Comparison of ENCODE assay signal across 8 mouse cellular contexts in genomic region chr15:94542567-94543408, GRCm38 (mm10). TPM values are rescaled to one million over a fixed set of nuclear protein-coding genes. Genes with fewer than 3 reads are reported as not detected.
DNase-seq lines count a peak whose midpoint lies in the region; ATAC-seq and TF ChIP-seq lines count a peak whose summit lies in the region.

No protein-coding gene starts in this region.

- no peaks in the 10 kb centered on the region for H3K36me3 ChIP-seq in lung, embryonic 15.5 days
- peaks cover 6% of the 10 kb centered on the region; the same call in 1 of the 2 replicates for H3K36me3 ChIP-seq in forebrain, embryonic 10.5 days (replicated peaks)
- H3K36me3 ChIP-seq in limb, embryonic 14.5 days (ENCODE audit: control insufficient read depth, insufficient read depth, low read length): no peaks in the 10 kb centered on the region
- H3K36me3 ChIP-seq in small intestine, adult 2 months (ENCODE audit: control insufficient read depth, insufficient read depth, low read length): peaks cover 3% of the 10 kb centered on the region

- H3K27me3 ChIP-seq in lung, embryonic 15.5 days: no peaks in the 10 kb centered on the region
- H3K27me3 ChIP-seq in forebrain, embryonic 10.5 days (ENCODE audit: poor library complexity, severe bottlenecking): peaks cover 6% of the 10 kb centered on the region; the same call in 1 of the 2 replicates
- H3K27me3 ChIP-seq in limb, embryonic 14.5 days (ENCODE audit: control insufficient read depth, insufficient read depth, low read length): no peaks in the 10 kb centered on the region
- H3K27me3 ChIP-seq in small intestine, adult 2 months (ENCODE audit: control insufficient read depth, insufficient read depth, low read length): no peaks in the 10 kb centered on the region

- no peaks in the 10 kb centered on the region for H3K9me3 ChIP-seq in lung, embryonic 15.5 days
- H3K9me3 ChIP-seq in forebrain, embryonic 10.5 days: no peaks in the 10 kb centered on the region
- no peaks in the 10 kb centered on the region for H3K9me3 ChIP-seq in limb, embryonic 14.5 days (ENCODE audit: control insufficient read depth, low read length)

- 0 out of 2 replicates have a peak, but pooled peaks have one; percentile 31 for TF ChIP-seq POLR2A in limb, embryonic 14.5 days (IDR thresholded peaks at IDR 0.05; ENCODE audit: borderline replicate concordance, extremely low read depth, insufficient read depth, insufficient read length)
- no peak for TF ChIP-seq POLR2A in small intestine, adult 2 months (IDR thresholded peaks at IDR 0.05; ENCODE audit: low read depth, low read length)

- peak overlapping the region; percentile 83 for H3K4me2 ChIP-seq in lung, embryonic 15.5 days
- H3K4me2 ChIP-seq in limb, embryonic 14.5 days (replicated peaks; ENCODE audit: low read depth, low read length, severe bottlenecking): peak overlapping the region; percentile 83

- WGBS in lung, embryonic 15.5 days: 10% methylated on average over 20 of the region's 22 CpGs
- WGBS in forebrain, embryonic 10.5 days: 16% methylated on average over 21 of the region's 22 CpGs
- 19% methylated on average over 13 of the region's 22 CpGs for WGBS in limb, embryonic 14.5 days
- 2% methylated on average over 22 of the region's 22 CpGs for WGBS in small intestine, adult 2 months

- peak overlapping the region; percentile 51 for H3K27ac ChIP-seq in lung, embryonic 15.5 days
- H3K27ac ChIP-seq in forebrain, embryonic 10.5 days: peak overlapping the region; percentile 91
- H3K27ac ChIP-seq in limb, embryonic 14.5 days (replicated peaks; ENCODE audit: low read depth, low read length): no peak overlapping the region
- H3K27ac ChIP-seq in small intestine, adult 2 months (ENCODE audit: insufficient read depth, low read depth, low read length): no peak overlapping the region

- DNase-seq in lung, postnatal 14 days: no peak
- no peak for DNase-seq in forebrain, embryonic 10.5 days (ENCODE audit: extremely low spot score, low spot score)
- DNase-seq in limb, embryonic 14.5 days (ENCODE audit: low spot score): no peak
- DNase-seq in embryo, embryonic 10 days (ENCODE audit: low spot score): no peak
- no peak for DNase-seq in kidney, adult 11 months
- DNase-seq in spleen, postnatal 14 days (ENCODE audit: low spot score in 2 of 2): no peak

- TF ChIP-seq CTCF in small intestine, adult 2 months (IDR thresholded peaks at IDR 0.05; ENCODE audit: extremely low read depth, insufficient read length, insufficient replicate concordance, low read depth, low read length): no peak

- peak; percentile 86 for ATAC-seq in lung, embryonic 15.5 days (ENCODE audit: borderline replicate concordance, extremely low read depth, low FRiP score, low TSS enrichment)
- ATAC-seq in limb, embryonic 14.5 days (ENCODE audit: low FRiP score, low read depth): peak; percentile 78

- H3K9ac ChIP-seq in lung, embryonic 15.5 days: peak overlapping the region; percentile 69
- H3K9ac ChIP-seq in limb, embryonic 14.5 days (ENCODE audit: low read depth, low read length, severe bottlenecking): peak overlapping the region; percentile 75

- H3K4me3 ChIP-seq in lung, embryonic 15.5 days: peak overlapping the region; percentile 84
- peak overlapping the region; percentile 72 for H3K4me3 ChIP-seq in forebrain, embryonic 10.5 days
- H3K4me3 ChIP-seq in limb, embryonic 14.5 days (replicated peaks; ENCODE audit: low read length): peak overlapping the region; percentile 64
- H3K4me3 ChIP-seq in small intestine, adult 2 months (ENCODE audit: low read depth, low read length): peak overlapping the region; percentile 72

- peaks cover 10% of the 10 kb centered on the region; the same call in 1 of the 2 replicates for H3K4me1 ChIP-seq in lung, embryonic 15.5 days
- peaks cover 8% of the 10 kb centered on the region for H3K4me1 ChIP-seq in forebrain, embryonic 10.5 days
- peaks cover 7% of the 10 kb centered on the region for H3K4me1 ChIP-seq in limb, embryonic 14.5 days (ENCODE audit: control insufficient read depth, insufficient read depth, low read length)
- H3K4me1 ChIP-seq in small intestine, adult 2 months (ENCODE audit: control insufficient read depth, insufficient read depth, insufficient read length, low read length): peaks cover 15% of the 10 kb centered on the region; the same call in 1 of the 2 replicates

RNA-seq across cellular contexts. Expression of gene Pus7l, which starts 0.6 kb away (rescaled TPM):
- 7.9 and 8.7 TPM in 2 replicates for polyA plus RNA-seq in lung, embryonic 15.5 days (2015; fragmentation: Nextera tagmentation; extraction: Ambion mirVana)
- 11.1 and 11.4 TPM in 2 replicates for polyA plus RNA-seq in forebrain, embryonic 10.5 days (2016; fragmentation: Nextera tagmentation; extraction: Ambion mirVana)
- polyA plus RNA-seq in limb, embryonic 14.5 days (2012; rRNA removed): 8.4 and 8.7 TPM in 2 replicates
- polyA plus RNA-seq in limb, embryonic 14.5 days (2014; fragmentation: Nextera tagmentation; extraction: Ambion mirVana): 8.8 and 10.2 TPM in 2 replicates
- 0.79 and 1.7 TPM in 2 replicates for polyA plus RNA-seq in small intestine, adult 2 months (2012; rRNA removed)

RNA-seq across cellular contexts. Expression of gene Irak4, which starts 0.7 kb away (rescaled TPM):
- 8.3 and 9.9 TPM in 2 replicates for polyA plus RNA-seq in lung, embryonic 15.5 days (2015; fragmentation: Nextera tagmentation; extraction: Ambion mirVana)
- polyA plus RNA-seq in forebrain, embryonic 10.5 days (2016; fragmentation: Nextera tagmentation; extraction: Ambion mirVana): 3.5 and 3.6 TPM in 2 replicates
- 4.9 and 5.6 TPM in 2 replicates for polyA plus RNA-seq in limb, embryonic 14.5 days (2012; rRNA removed)
- polyA plus RNA-seq in limb, embryonic 14.5 days (2014; fragmentation: Nextera tagmentation; extraction: Ambion mirVana): 5.2 TPM in 2 replicates
- 8.9 and 12.9 TPM in 2 replicates for polyA plus RNA-seq in small intestine, adult 2 months (2012; rRNA removed)

RNA-seq across cellular contexts. Expression of gene Twf1, which starts 46.9 kb away (rescaled TPM):
- polyA plus RNA-seq in lung, embryonic 15.5 days (2015; fragmentation: Nextera tagmentation; extraction: Ambion mirVana): 86.1 and 88.7 TPM in 2 replicates
- polyA plus RNA-seq in forebrain, embryonic 10.5 days (2016; fragmentation: Nextera tagmentation; extraction: Ambion mirVana): 82.7 and 84.0 TPM in 2 replicates
- polyA plus RNA-seq in limb, embryonic 14.5 days (2012; rRNA removed): 37.7 and 40.2 TPM in 2 replicates
- 78.1 and 79.3 TPM in 2 replicates for polyA plus RNA-seq in limb, embryonic 14.5 days (2014; fragmentation: Nextera tagmentation; extraction: Ambion mirVana)
- 21.3 and 42.5 TPM in 2 replicates for polyA plus RNA-seq in small intestine, adult 2 months (2012; rRNA removed)

Comparison
In these comparisons a context has a peak if more than half of its experiments do, and no peak if none do; other contexts are left out.
1. H3K27ac ChIP-seq: peak in lung, embryonic 15.5 days (single experiment) and forebrain, embryonic 10.5 days (single experiment); none in limb, embryonic 14.5 days (single experiment) and small intestine, adult 2 months (single experiment).
2. Peak in every context shown above with its lines, with median percentiles within 50 percentile points of each other: H3K4me3 ChIP-seq.